9 mouse cellular contexts compared by ENCODE assay signal in the genomic region with DNA sequence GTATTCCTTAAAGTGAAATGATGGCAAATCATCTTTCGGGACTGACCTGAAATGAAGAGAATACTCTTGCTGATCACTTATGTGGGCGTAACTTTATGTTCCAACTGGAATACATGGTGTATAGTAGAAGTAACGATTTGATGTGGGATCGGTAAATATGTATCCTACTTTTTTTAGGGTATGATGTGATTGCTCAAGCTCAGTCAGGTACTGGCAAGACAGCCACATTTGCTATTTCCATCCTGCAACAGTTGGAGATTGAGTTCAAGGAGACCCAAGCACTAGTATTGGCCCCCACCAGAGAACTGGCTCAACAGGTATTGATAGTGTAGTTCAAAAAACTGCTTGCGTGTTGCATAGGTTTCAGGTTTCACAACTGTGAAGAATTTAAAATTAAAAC. TPM values are rescaled to one million over a fixed set of nuclear protein-coding genes. Genes with fewer than 3 reads are reported as not detected.
A peak's percentile ranks its signal among the peaks of the same experiment; 100 is the strongest.
DNase-seq lines count a peak whose midpoint lies in the region; ATAC-seq and TF ChIP-seq lines count a peak whose summit lies in the region.
"Had no signal": no experiment of that assay in that cellular context is flagged by ENCODE, and none has a peak within 500 bp of the region (broad histone marks: within the 10 kb centered on the region; RNA-seq: fewer than 3 reads in every experiment).

No protein-coding gene starts in this region.

- peak overlapping the region; percentile 99 for H3K27ac ChIP-seq in lung, embryonic 14.5 days (ENCODE audit: low read depth)
- H3K27ac ChIP-seq in embryonic facial prominence, embryonic 12.5 days: no peak overlapping the region
- H3K27ac ChIP-seq in intestine, embryonic 16.5 days (ENCODE audit: low read length): peak overlapping the region; percentile 63
- H3K27ac ChIP-seq in neural tube, embryonic 14.5 days (ENCODE audit: low read depth, low read length): no peak overlapping the region

- peak overlapping the region; percentile 100 for H3K9ac ChIP-seq in lung, embryonic 14.5 days
- peak overlapping the region; percentile 100 for H3K9ac ChIP-seq in embryonic facial prominence, embryonic 12.5 days
- H3K9ac ChIP-seq in intestine, embryonic 16.5 days (ENCODE audit: low read depth, low read length): peak overlapping the region; percentile 99
- peak overlapping the region; percentile 100 for H3K9ac ChIP-seq in neural tube, embryonic 14.5 days (replicated peaks; ENCODE audit: low read depth, low read length)

- WGBS in lung, embryonic 14.5 days: 2% methylated on average over 5 of the region's 5 CpGs
- WGBS in embryonic facial prominence, embryonic 12.5 days: 3% methylated on average over 5 of the region's 5 CpGs
- 4% methylated on average over 5 of the region's 5 CpGs for WGBS in intestine, embryonic 16.5 days
- WGBS in neural tube, embryonic 14.5 days: 5% methylated on average over 5 of the region's 5 CpGs

- no peaks in the 10 kb centered on the region for H3K9me3 ChIP-seq in lung, embryonic 14.5 days (ENCODE audit: low read depth, low read length)
- H3K9me3 ChIP-seq in embryonic facial prominence, embryonic 12.5 days: no peaks in the 10 kb centered on the region
- H3K9me3 ChIP-seq in intestine, embryonic 16.5 days (ENCODE audit: control insufficient read depth, low read length): no peaks in the 10 kb centered on the region
- H3K9me3 ChIP-seq in neural tube, embryonic 14.5 days (ENCODE audit: control insufficient read depth, low read length): no peaks in the 10 kb centered on the region

- H3K4me3 ChIP-seq in lung, embryonic 14.5 days (ENCODE audit: low read depth, low read length): peak overlapping the region; percentile 99
- peak overlapping the region; percentile 96 for H3K4me3 ChIP-seq in embryonic facial prominence, embryonic 12.5 days
- peak overlapping the region; percentile 99 for H3K4me3 ChIP-seq in intestine, embryonic 16.5 days (ENCODE audit: low read length)
- H3K4me3 ChIP-seq in neural tube, embryonic 14.5 days (ENCODE audit: low read depth, low read length): peak overlapping the region; percentile 100

- peak overlapping the region; percentile 97 for H3K4me2 ChIP-seq in lung, embryonic 14.5 days
- H3K4me2 ChIP-seq in embryonic facial prominence, embryonic 12.5 days (replicated peaks): peak overlapping the region; percentile 94
- H3K4me2 ChIP-seq in intestine, embryonic 16.5 days (ENCODE audit: low read depth, low read length): peak overlapping the region; percentile 79
- H3K4me2 ChIP-seq in neural tube, embryonic 14.5 days (ENCODE audit: low read depth, low read length): peak overlapping the region; percentile 99

- H3K36me3 ChIP-seq in lung, embryonic 14.5 days (ENCODE audit: insufficient read depth): peaks cover 54% of the 10 kb centered on the region
- peaks cover 42% of the 10 kb centered on the region for H3K36me3 ChIP-seq in embryonic facial prominence, embryonic 12.5 days
- H3K36me3 ChIP-seq in intestine, embryonic 16.5 days (ENCODE audit: control insufficient read depth, insufficient read depth, low read length): peaks cover 10% of the 10 kb centered on the region
- H3K36me3 ChIP-seq in neural tube, embryonic 14.5 days (ENCODE audit: control insufficient read depth, insufficient read depth, low read length): peaks cover 41% of the 10 kb centered on the region

- ATAC-seq in lung, embryonic 14.5 days (ENCODE audit: insufficient read depth): no peak
- ATAC-seq in embryonic facial prominence, embryonic 12.5 days (ENCODE audit: insufficient number of reproducible peaks, insufficient read depth, low FRiP score, low TSS enrichment): no peak
- no peak for ATAC-seq in intestine, embryonic 16.5 days
- no peak for ATAC-seq in neural tube, embryonic 14.5 days (ENCODE audit: low read depth)

- DNase-seq in lung, embryonic 14.5 days: no peak
- DNase-seq in lung, postnatal 14 days: no peak
- no peak for DNase-seq in gastrocnemius, postnatal 10 days
- DNase-seq in cerebellum, postnatal 25 days: no peak
- no peak for DNase-seq in thymus, postnatal 10 days (ENCODE audit: low spot score in 2 of 2)
- DNase-seq: left cerebral cortex, postnatal 4 days had no signal

- TF ChIP-seq CTCF in lung, embryonic 14.5 days (IDR thresholded peaks at IDR 0.05; ENCODE audit: low read depth): no peak

- no peaks in the 10 kb centered on the region for H3K27me3 ChIP-seq in lung, embryonic 14.5 days (ENCODE audit: insufficient read depth, low read length)
- no peaks in the 10 kb centered on the region for H3K27me3 ChIP-seq in embryonic facial prominence, embryonic 12.5 days
- no peaks in the 10 kb centered on the region for H3K27me3 ChIP-seq in intestine, embryonic 16.5 days (replicated peaks; ENCODE audit: control insufficient read depth, insufficient read depth, low read length)
- H3K27me3 ChIP-seq in neural tube, embryonic 14.5 days (ENCODE audit: control insufficient read depth, insufficient read depth, low read length): no peaks in the 10 kb centered on the region; the same call in 1 of the 2 replicates

- H3K4me1 ChIP-seq in lung, embryonic 14.5 days (ENCODE audit: insufficient read depth): peaks cover 5% of the 10 kb centered on the region; the same call in 1 of the 2 replicates
- H3K4me1 ChIP-seq in embryonic facial prominence, embryonic 12.5 days: peaks cover 20% of the 10 kb centered on the region; the same call in 1 of the 2 replicates
- H3K4me1 ChIP-seq in intestine, embryonic 16.5 days (ENCODE audit: control insufficient read depth, insufficient read depth, low read length): peaks cover 8% of the 10 kb centered on the region
- H3K4me1 ChIP-seq in neural tube, embryonic 14.5 days (ENCODE audit: control insufficient read depth, insufficient read depth, low read length): peaks cover 14% of the 10 kb centered on the region

RNA-seq across cellular contexts. Expression of a gene that starts 1.7 kb away (rescaled TPM):
- polyA plus RNA-seq in lung, embryonic 14.5 days (2014; fragmentation: Nextera tagmentation; extraction: Ambion mirVana): 194 and 206 TPM in 2 replicates
- 243 and 251 TPM in 2 replicates for polyA plus RNA-seq in embryonic facial prominence, embryonic 12.5 days (2016; fragmentation: Nextera tagmentation; extraction: Ambion mirVana)
- 193 TPM in 2 replicates for polyA plus RNA-seq in intestine, embryonic 16.5 days (2015; fragmentation: Nextera tagmentation; extraction: Ambion mirVana)
- 395 and 401 TPM in 2 replicates for polyA plus RNA-seq in neural tube, embryonic 14.5 days (2014; fragmentation: Nextera tagmentation; extraction: Ambion mirVana)
- total RNA-seq in gastrocnemius, postnatal 10 days (2021): 100 to 1,000 TPM; 272 to 309 TPM

RNA-seq across cellular contexts. Expression of a gene that starts 18.6 kb away (rescaled TPM):
- 144 and 148 TPM in 2 replicates for polyA plus RNA-seq in lung, embryonic 14.5 days (2014; fragmentation: Nextera tagmentation; extraction: Ambion mirVana)
- 139 and 150 TPM in 2 replicates for polyA plus RNA-seq in embryonic facial prominence, embryonic 12.5 days (2016; fragmentation: Nextera tagmentation; extraction: Ambion mirVana)
- polyA plus RNA-seq in intestine, embryonic 16.5 days (2015; fragmentation: Nextera tagmentation; extraction: Ambion mirVana): 88.3 and 107 TPM in 2 replicates
- 35.7 and 36.8 TPM in 2 replicates for polyA plus RNA-seq in neural tube, embryonic 14.5 days (2014; fragmentation: Nextera tagmentation; extraction: Ambion mirVana)
- 1 to 10 TPM; 7.4 to 8.2 TPM for total RNA-seq in gastrocnemius, postnatal 10 days (2021)

RNA-seq across cellular contexts. Expression of a gene that starts 37.4 kb away (rescaled TPM):
- not detected in 2 replicates for polyA plus RNA-seq in lung, embryonic 14.5 days (2014; fragmentation: Nextera tagmentation; extraction: Ambion mirVana)
- polyA plus RNA-seq in embryonic facial prominence, embryonic 12.5 days (2016; fragmentation: Nextera tagmentation; extraction: Ambion mirVana): not detected in 2 replicates
- polyA plus RNA-seq in intestine, embryonic 16.5 days (2015; fragmentation: Nextera tagmentation; extraction: Ambion mirVana): not detected in 2 replicates
- not detected in 2 replicates for polyA plus RNA-seq in neural tube, embryonic 14.5 days (2014; fragmentation: Nextera tagmentation; extraction: Ambion mirVana)
- 10 to 100 TPM; 12.4 to 15.1 TPM for total RNA-seq in gastrocnemius, postnatal 10 days (2021)
- total RNA-seq: left cerebral cortex, postnatal 4 days had no signal

RNA-seq across cellular contexts. Expression of a gene that starts 51.3 kb away (rescaled TPM):
- 0.22 and 0.32 TPM in 2 replicates for polyA plus RNA-seq in lung, embryonic 14.5 days (2014; fragmentation: Nextera tagmentation; extraction: Ambion mirVana)
- polyA plus RNA-seq in embryonic facial prominence, embryonic 12.5 days (2016; fragmentation: Nextera tagmentation; extraction: Ambion mirVana): 0.14 TPM in 1 of 2 replicates, not detected in the other
- 5.4 and 15.1 TPM in 2 replicates for polyA plus RNA-seq in intestine, embryonic 16.5 days (2015; fragmentation: Nextera tagmentation; extraction: Ambion mirVana)
- 0.33 and 0.57 TPM in 2 replicates for polyA plus RNA-seq in neural tube, embryonic 14.5 days (2014; fragmentation: Nextera tagmentation; extraction: Ambion mirVana)
- total RNA-seq in gastrocnemius, postnatal 10 days (2021): 1 to 10 TPM in 1 of 2 experiments, not detected in 1; 1.7 TPM
- total RNA-seq: left cerebral cortex, postnatal 4 days had no signal

Comparison
In these comparisons a context has a peak if more than half of its experiments do, and no peak if none do; other contexts are left out.
1. H3K27ac ChIP-seq: peak in lung, embryonic 14.5 days (single experiment) and intestine, embryonic 16.5 days (single experiment); none in embryonic facial prominence, embryonic 12.5 days (single experiment) and neural tube, embryonic 14.5 days (single experiment).
2. Peak in every context shown above with its lines, with median percentiles within 50 percentile points of each other: H3K4me2 ChIP-seq, H3K4me3 ChIP-seq and H3K9ac ChIP-seq.